Mouse (Mus musculus): ENCODE results near the gene Tff2. TPM values are rescaled to one million over a fixed set of nuclear protein-coding genes. Genes with fewer than 3 reads are reported as not detected.

Tff2 gene
- polyA plus RNA-seq (2015; fragmentation: Nextera tagmentation; extraction: Ambion mirVana) = not detected in 2 replicates

GRCm38 (mm10) chr17:31144040-31145037 lies at the start of gene Tff2:
Tff2 (minus strand) TSS chr17:31144282.

GRCm38 (mm10) chr17:31165127-31165526 lies 21.0 kb upstream of the Tff2 start, which contains the start of gene Tff1:
Tff1 (minus strand) TSS chr17:31165277.

GRCm38 (mm10) chr17:31129452-31129851 lies 14.6 kb downstream of the Tff2 start, which contains the start of gene Tff3:
Tff3 (minus strand) TSS chr17:31129646.

Other genes with a start within 250 kb of the Tff2 start
- gene Glp1r, start 242.5 kb downstream of the Tff2 start, polyA plus RNA-seq (2015; fragmentation: Nextera tagmentation; extraction: Ambion mirVana) = not detected in 2 replicates
- 0.14 and 0.17 TPM in 2 replicates for gene Umodl1, start 189.6 kb downstream of the Tff2 start, polyA plus RNA-seq (2015; fragmentation: Nextera tagmentation; extraction: Ambion mirVana)
- gene Abcg1, start 86.6 kb downstream of the Tff2 start, polyA plus RNA-seq (2015; fragmentation: Nextera tagmentation; extraction: Ambion mirVana) = 1.8 and 3.4 TPM in 2 replicates
- 0.30 TPM in 1 of 2 replicates, not detected in the other for gene Tff3, start 14.6 kb downstream of the Tff2 start, polyA plus RNA-seq (2015; fragmentation: Nextera tagmentation; extraction: Ambion mirVana)
- gene Tff1, start 21.0 kb upstream of the Tff2 start, polyA plus RNA-seq (2015; fragmentation: Nextera tagmentation; extraction: Ambion mirVana) = not detected in 2 replicates
- not detected in 2 replicates for gene Tmprss3, start 54.7 kb upstream of the Tff2 start, polyA plus RNA-seq (2015; fragmentation: Nextera tagmentation; extraction: Ambion mirVana)
- 0.06 and 0.13 TPM in 2 replicates for gene Ubash3a, start 63.6 kb upstream of the Tff2 start, polyA plus RNA-seq (2015; fragmentation: Nextera tagmentation; extraction: Ambion mirVana)
- 0.18 and 0.53 TPM in 2 replicates for gene Rsph1, start 133.1 kb upstream of the Tff2 start, polyA plus RNA-seq (2015; fragmentation: Nextera tagmentation; extraction: Ambion mirVana)
- gene Slc37a1, start 142.5 kb upstream of the Tff2 start, polyA plus RNA-seq (2015; fragmentation: Nextera tagmentation; extraction: Ambion mirVana) = 0.74 and 1.5 TPM in 2 replicates
- 2.7 and 3.6 TPM in 2 replicates for gene Pde9a, start 241.9 kb upstream of the Tff2 start, polyA plus RNA-seq (2015; fragmentation: Nextera tagmentation; extraction: Ambion mirVana)

Measured in skeletal muscle tissue, postnatal 0 days (tissue).